Mouse (Mus musculus): Measurements from ENCODE around the gene Lrrc29.

DNA sequence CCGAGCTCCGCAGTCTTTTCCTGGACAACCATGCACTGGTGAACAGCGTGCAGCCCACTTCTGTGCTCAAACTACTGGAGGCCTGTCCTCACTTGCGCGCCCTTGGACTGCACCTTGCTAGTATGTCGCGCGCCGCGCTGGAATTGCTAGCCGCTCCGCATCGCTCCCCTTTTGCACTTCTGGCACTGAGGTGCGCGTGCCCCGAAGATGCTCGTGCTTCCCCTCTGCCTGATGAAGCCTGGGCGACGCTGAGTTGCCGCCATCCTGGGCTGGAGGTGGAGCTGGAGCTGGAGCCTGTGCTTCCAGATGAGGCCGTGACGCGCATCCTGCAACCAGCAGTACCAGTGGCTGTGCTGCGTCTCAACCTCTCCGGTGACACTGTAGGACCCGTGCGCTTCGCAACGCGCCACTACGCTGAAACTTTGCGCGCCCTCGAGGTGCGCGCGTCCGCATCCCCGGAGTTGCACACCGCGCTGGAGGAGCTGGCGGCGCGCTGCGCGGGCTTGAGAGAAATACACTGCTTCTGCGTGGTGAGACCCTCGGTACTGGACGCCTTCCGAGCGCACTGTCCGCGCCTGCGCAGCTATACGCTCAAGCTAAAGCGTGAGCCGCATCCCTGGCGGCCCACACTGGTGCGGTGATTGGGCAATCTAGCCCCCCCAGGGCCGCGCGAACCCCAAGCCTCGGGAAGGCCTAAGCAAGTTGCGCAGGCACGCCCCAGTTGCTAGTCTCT lies 57.6 kb downstream of the Lrrc29 start:
- TF ChIP-seq POLR2A (IDR thresholded peaks at IDR 0.05; ENCODE audit: control insufficient read depth, extremely low read depth, insufficient read depth, low read length, poor library complexity), result no peak
- TF ChIP-seq CTCF (IDR thresholded peaks at IDR 0.05; ENCODE audit: borderline replicate concordance, control insufficient read depth, extremely low read depth, insufficient read depth, low read length, poor library complexity), result no peak

All from thymus, adult 2 months (tissue).